ENCODE assay signal across 9 mouse cellular contexts in genomic region chr5:151135965-151136364, GRCm38 (mm10).
A peak's percentile ranks its signal among the peaks of the same experiment; 100 is the strongest.
DNase-seq lines count a peak whose midpoint lies in the region; ATAC-seq and TF ChIP-seq lines count a peak whose summit lies in the region.
"Had no signal": no experiment of that assay in that cellular context is flagged by ENCODE, and none has a peak within 500 bp of the region (broad histone marks: within the 10 kb centered on the region; RNA-seq: fewer than 3 reads in every experiment).

No protein-coding gene starts in this region.

- H3K36me3 ChIP-seq in intestine, embryonic 14.5 days (ENCODE audit: control insufficient read depth, insufficient read depth, low read length) = no peaks in the 10 kb centered on the region
- H3K36me3 ChIP-seq in intestine, postnatal 0 days (ENCODE audit: control insufficient read depth, insufficient read depth) = no peaks in the 10 kb centered on the region
- no peaks in the 10 kb centered on the region for H3K36me3 ChIP-seq in embryonic facial prominence, embryonic 12.5 days
- H3K36me3 ChIP-seq in liver, embryonic 12.5 days = no peaks in the 10 kb centered on the region

- 41% methylated on average over 6 of the region's 6 CpGs for WGBS in intestine, embryonic 14.5 days
- WGBS in intestine, postnatal 0 days = 51% methylated on average over 6 of the region's 6 CpGs
- 58% methylated on average over 6 of the region's 6 CpGs for WGBS in embryonic facial prominence, embryonic 12.5 days
- whole genome bisulfite sequencing in liver, embryonic 12.5 days (ENCODE audit: insufficient replicate concordance) = 26% methylated on average over 6 of the region's 6 CpGs

- H3K9me3 ChIP-seq in intestine, embryonic 14.5 days (ENCODE audit: control insufficient read depth, low read length) = no peaks in the 10 kb centered on the region
- no peaks in the 10 kb centered on the region for H3K9me3 ChIP-seq in intestine, postnatal 0 days (ENCODE audit: control insufficient read depth)
- no peaks in the 10 kb centered on the region for H3K9me3 ChIP-seq in embryonic facial prominence, embryonic 12.5 days
- no peaks in the 10 kb centered on the region for H3K9me3 ChIP-seq in liver, embryonic 12.5 days (replicated peaks)

- peaks cover 10% of the 10 kb centered on the region for H3K4me1 ChIP-seq in intestine, embryonic 14.5 days (replicated peaks; ENCODE audit: control insufficient read depth, insufficient read depth, low read length)
- no peaks in the 10 kb centered on the region for H3K4me1 ChIP-seq in intestine, postnatal 0 days (replicated peaks; ENCODE audit: control insufficient read depth, insufficient read depth, low read length)
- H3K4me1 ChIP-seq in embryonic facial prominence, embryonic 12.5 days = peaks cover 9% of the 10 kb centered on the region; the same call in 1 of the 2 replicates
- H3K4me1 ChIP-seq in liver, embryonic 12.5 days = peaks cover 15% of the 10 kb centered on the region

- no peak for ATAC-seq in intestine, embryonic 14.5 days (replicated peaks; ENCODE audit: low FRiP score, low TSS enrichment, low read depth)
- no peak for ATAC-seq in intestine, postnatal 0 days
- ATAC-seq in embryonic facial prominence, embryonic 12.5 days (ENCODE audit: insufficient number of reproducible peaks, insufficient read depth, low FRiP score, low TSS enrichment) = no peak
- peak; percentile 74 for ATAC-seq in liver, embryonic 12.5 days
- ATAC-seq: forebrain, embryonic 14.5 days had no signal

- H3K27ac ChIP-seq in intestine, embryonic 14.5 days (ENCODE audit: low read depth) = peak overlapping the region; percentile 19; the same call in 1 of the 2 replicates
- H3K27ac ChIP-seq in intestine, postnatal 0 days (ENCODE audit: low read depth, low read length) = no peak overlapping the region
- peak overlapping the region; percentile 57 for H3K27ac ChIP-seq in embryonic facial prominence, embryonic 12.5 days
- no peak overlapping the region for H3K27ac ChIP-seq in liver, embryonic 12.5 days

- no peak for TF ChIP-seq CTCF in intestine, postnatal 0 days (IDR thresholded peaks at IDR 0.05; ENCODE audit: low read depth)

- no peaks in the 10 kb centered on the region for H3K27me3 ChIP-seq in intestine, embryonic 14.5 days (replicated peaks; ENCODE audit: control insufficient read depth, insufficient read depth, low read length)
- H3K27me3 ChIP-seq in intestine, postnatal 0 days (replicated peaks; ENCODE audit: control insufficient read depth, insufficient read depth, low read length) = no peaks in the 10 kb centered on the region
- no peaks in the 10 kb centered on the region for H3K27me3 ChIP-seq in embryonic facial prominence, embryonic 12.5 days
- no peaks in the 10 kb centered on the region for H3K27me3 ChIP-seq in liver, embryonic 12.5 days (replicated peaks)

- H3K9ac ChIP-seq in intestine, embryonic 14.5 days (ENCODE audit: low read length) = no peak overlapping the region
- H3K9ac ChIP-seq in intestine, postnatal 0 days (ENCODE audit: low read depth, low read length) = no peak overlapping the region
- no peak overlapping the region for H3K9ac ChIP-seq in embryonic facial prominence, embryonic 12.5 days
- H3K9ac ChIP-seq in liver, embryonic 12.5 days = no peak overlapping the region

- no peak for DNase-seq in intestine, embryonic 14.5 days (ENCODE audit: low spot score)
- peak; percentile 51 for DNase-seq in NIH3T3 (ENCODE audit: low read depth)
- no peak for DNase-seq in cerebellum, postnatal 25 days
- no peak for DNase-seq in adrenal gland, postnatal 36 days
- DNase-seq: lung, postnatal 14 days had no signal

- no peak overlapping the region for H3K4me2 ChIP-seq in intestine, embryonic 14.5 days (ENCODE audit: low read length)
- no peak overlapping the region for H3K4me2 ChIP-seq in intestine, postnatal 0 days (replicated peaks; ENCODE audit: low read depth)
- H3K4me2 ChIP-seq in embryonic facial prominence, embryonic 12.5 days (replicated peaks) = no peak overlapping the region
- no peak overlapping the region for H3K4me2 ChIP-seq in liver, embryonic 12.5 days

- no peak overlapping the region for H3K4me3 ChIP-seq in intestine, embryonic 14.5 days (ENCODE audit: low read depth, low read length)
- no peak overlapping the region for H3K4me3 ChIP-seq in intestine, postnatal 0 days (ENCODE audit: low read depth, low read length)
- H3K4me3 ChIP-seq in embryonic facial prominence, embryonic 12.5 days = no peak overlapping the region
- H3K4me3 ChIP-seq in liver, embryonic 12.5 days = no peak overlapping the region

Comparison
In these comparisons a context has a peak if more than half of its experiments do, and no peak if none do; other contexts are left out.
1. H3K27ac ChIP-seq: peak in intestine, embryonic 14.5 days (single experiment) and embryonic facial prominence, embryonic 12.5 days (single experiment); none in intestine, postnatal 0 days (single experiment) and liver, embryonic 12.5 days (single experiment).